Mouse (Mus musculus) liver, adult 2 months (tissue): ENCODE results near the gene Rnf207. TPM values are rescaled to one million over a fixed set of nuclear protein-coding genes. Genes with fewer than 3 reads are reported as not detected.

ENCODE experiments used
- DNase-seq: peaks from one replicate; pipeline ENCODE4 v3.0.0-alpha.2; 2011; ENCODE audit warnings: low read depth, low spot score; ENCODE audit errors: extremely low read depth
- H3K27ac ChIP-seq: fragments of 200-500 bp; replicated peaks from 2 replicates; pipeline ENCODE4 v1.5.1; 2012; ENCODE audit warnings: low read depth, mild to moderate bottlenecking, control low read depth, inconsistent platforms, low read length; ENCODE audit not compliant: insufficient read depth
- H3K27me3 ChIP-seq: fragments of 200-500 bp; 2 replicates; pipeline ENCODE4 v1.6.1; 2012; ENCODE audit warnings: mild to moderate bottlenecking, moderate library complexity, low read length, inconsistent platforms; ENCODE audit not compliant: control insufficient read depth, insufficient read depth
- H3K36me3 ChIP-seq: fragments of 200-500 bp; 2 replicates; pipeline ENCODE4 v1.6.1; 2012; ENCODE audit warnings: low read length, inconsistent platforms; ENCODE audit not compliant: control insufficient read depth, insufficient read depth
- H3K4me1 ChIP-seq: fragments of 200-500 bp; 2 replicates; pipeline ENCODE4 v1.6.1; 2011; ENCODE audit warnings: low read length; ENCODE audit not compliant: control insufficient read depth, insufficient read depth
- H3K4me3 ChIP-seq: fragments of 200-500 bp; 2 replicates; pipeline ENCODE4 v1.5.1; 2011; ENCODE audit warnings: low read depth, mild to moderate bottlenecking, control low read depth, low read length, moderate library complexity; ENCODE audit not compliant: insufficient read depth
- H3K79me2 ChIP-seq: fragments of 200-500 bp; 2 replicates; pipeline ENCODE4 v1.6.1; 2012; ENCODE audit warnings: inconsistent platforms, mild to moderate bottlenecking, low read length, moderate library complexity; ENCODE audit not compliant: control insufficient read depth, insufficient read depth
- H3K9ac ChIP-seq: fragments of 200-500 bp; 2 replicates; pipeline ENCODE4 v1.6.1; 2012; ENCODE audit warnings: low read depth, mild to moderate bottlenecking, control low read depth, inconsistent platforms, low read length
- CTCF ChIP-seq: fragments of 200-500 bp; IDR thresholded peaks from 2 replicates; pipeline ENCODE4 v1.5.1; 2011; ENCODE audit warnings: low read depth, low read length, control low read depth
- POLR2A ChIP-seq: fragments of 200-500 bp; IDR thresholded peaks from 2 replicates; pipeline ENCODE4 v1.6.1; 2011; ENCODE audit warnings: low read length, control low read depth; ENCODE audit not compliant: insufficient read depth; ENCODE audit errors: extremely low read depth
- WGBS: fragments of 180-500 bp; shearing (Covaris S2); methylation state at CpG from one replicate; pipeline ENCODE4 v1.1.7; 2018; 5-methylcytosine and 5-hydroxymethylcytosine counted together
- polyA plus RNA-seq: library from polyadenylated mRNA; depleted of rRNA; stranded (reverse); fragments of >200 nt; gene quantifications from 2 replicates; pipeline ENCODE4 v1.2.3, GENCODE M21; 2012
- total RNA-seq: library from RNA; depleted of rRNA; stranded (reverse); fragments of >200 nt; gene quantifications from 2 replicates; pipeline ENCODE4 v1.2.3, GENCODE M21; 2014

Rnf207 gene
- total and polyA plus RNA-seq, 2 experiments = 0.13 TPM; not detected in 1

GRCm38 (mm10) chr4:152283186-152283950 lies 35.4 kb downstream of the Rnf207 start:
- peaks cover 25% of the 10 kb centered on the region for H3K27me3 ChIP-seq
- WGBS = 7% methylated on average over 69 of the region's 70 CpGs

GRCm38 (mm10) chr4:152282721-152283120 lies 36.1 kb downstream of the Rnf207 start:
- Histone ChIP-seq H3K9ac (no peak overlapping the region), H3K27ac (no peak overlapping the region), H3K27me3 (peaks cover 25% of the 10 kb centered on the region), H3K79me2 (no peaks in the 10 kb centered on the region), H3K4me3 (no peak overlapping the region; the same call in 1 of the 2 replicates), H3K36me3 (no peaks in the 10 kb centered on the region), H3K4me1 (no peaks in the 10 kb centered on the region; the same call in 1 of the 2 replicates)
- WGBS = 24% methylated on average over 34 of the region's 34 CpGs
- DNase-seq = no peak
- TF ChIP-seq POLR2A (no peak), CTCF (no peak)

More at GRCm38 (mm10) chr4:152283186-152283950, 35.4 kb downstream of the Rnf207 start:
- no peaks in the 10 kb centered on the region; the same call in 1 of the 2 replicates for H3K4me1 ChIP-seq
- H3K27ac ChIP-seq = no peak overlapping the region
- no peaks in the 10 kb centered on the region for H3K36me3 ChIP-seq
- TF ChIP-seq POLR2A (no peak), CTCF (peak; percentile 85)
- DNase-seq = peak; percentile 30
- H3K4me3 ChIP-seq = peak overlapping the region; percentile 18; the same call in 1 of the 2 replicates
- H3K9ac ChIP-seq = peak overlapping the region; percentile 32; the same call in 1 of the 2 replicates
- no peaks in the 10 kb centered on the region for H3K79me2 ChIP-seq

GRCm38 (mm10) chr4:152281601-152282000 lies 37.2 kb downstream of the Rnf207 start:
- no peak overlapping the region for H3K9ac ChIP-seq
- DNase-seq = no peak
- WGBS = 61% methylated on average over 15 of the region's 15 CpGs

GRCm38 (mm10) chr4:152278986-152279385 lies 39.8 kb downstream of the Rnf207 start:
- no peaks in the 10 kb centered on the region for H3K36me3 ChIP-seq
- H3K27ac ChIP-seq = no peak overlapping the region
- H3K79me2 ChIP-seq = no peaks in the 10 kb centered on the region
- H3K27me3 ChIP-seq = peaks cover 12% of the 10 kb centered on the region
- WGBS = 88% methylated on average over 23 of the region's 23 CpGs
- H3K4me1 ChIP-seq = no peaks in the 10 kb centered on the region; the same call in 1 of the 2 replicates
- H3K4me3 ChIP-seq = no peak overlapping the region
- TF ChIP-seq CTCF (no peak), POLR2A (no peak)
- no peak for DNase-seq
- H3K9ac ChIP-seq = no peak overlapping the region

More at GRCm38 (mm10) chr4:152281601-152282000, 37.2 kb downstream of the Rnf207 start:
- no peak overlapping the region for H3K27ac ChIP-seq
- no peaks in the 10 kb centered on the region for H3K79me2 ChIP-seq
- no peak for TF ChIP-seq POLR2A
- TF ChIP-seq CTCF = no peak
- no peaks in the 10 kb centered on the region for H3K36me3 ChIP-seq
- H3K4me1 ChIP-seq = no peaks in the 10 kb centered on the region; the same call in 1 of the 2 replicates
- H3K27me3 ChIP-seq = peaks cover 18% of the 10 kb centered on the region
- no peak overlapping the region for H3K4me3 ChIP-seq

- no peaks in the 10 kb centered on the region for H3K79me2 ChIP-seq
- H3K27ac ChIP-seq = no peak overlapping the region
- H3K36me3 ChIP-seq = no peaks in the 10 kb centered on the region
- no peak overlapping the region for H3K9ac ChIP-seq
- no peak overlapping the region for H3K4me3 ChIP-seq
- 69% methylated on average over 2 of the region's 2 CpGs for WGBS
- peaks cover 9% of the 10 kb centered on the region for H3K27me3 ChIP-seq
- no peak for DNase-seq
- no peak for TF ChIP-seq POLR2A
- no peak for TF ChIP-seq CTCF
- no peaks in the 10 kb centered on the region for H3K4me1 ChIP-seq
Observed at GRCm38 (mm10) chr4:152277916-152278315, 40.9 kb downstream of the Rnf207 start.
